Mouse (Mus musculus) megakaryocyte, embryonic 14.5 days (primary cell): ENCODE results near the gene Krt75.

Experiments
- FLI1 ChIP-seq: IDR thresholded peaks from 2 replicates; pipeline ENCODE4 v1.6.1; 2012; ENCODE audit warnings: low read length, inconsistent platforms, mixed read lengths
- GATA1 ChIP-seq: IDR thresholded peaks from 3 replicates; pipeline ENCODE4 v1.6.1; 2012; ENCODE audit warnings: mixed read lengths, low read length, inconsistent platforms, borderline replicate concordance

GRCm38 (mm10) chr15:101537864-101538579 lies 35.7 kb downstream of the Krt75 start:
- TF ChIP-seq GATA1 (no peak), FLI1 (no peak)
